Mouse (Mus musculus) right cerebral cortex, postnatal 14 days (tissue): ENCODE data around the gene Rcor2.

Experiments used
- DNase-seq: peaks from one replicate; pipeline ENCODE4 v3.0.0; 2022

The Rcor2 gene

GRCm38 (mm10) chr19:7267091-7267741 is at the start of gene Rcor2:
Rcor2 (plus strand) TSS chr19:7267325.
- peak; percentile 62 for DNase-seq

GRCm38 (mm10) chr19:7217926-7218267 is 49.2 kb upstream of the Rcor2 start:
- DNase-seq, result no peak

GRCm38 (mm10) chr19:7218753-7219152 is 48.4 kb upstream of the Rcor2 start:
- DNase-seq, result no peak

GRCm38 (mm10) chr19:7222196-7222595 is 44.9 kb upstream of the Rcor2 start:
- DNase-seq, result no peak

DNA sequence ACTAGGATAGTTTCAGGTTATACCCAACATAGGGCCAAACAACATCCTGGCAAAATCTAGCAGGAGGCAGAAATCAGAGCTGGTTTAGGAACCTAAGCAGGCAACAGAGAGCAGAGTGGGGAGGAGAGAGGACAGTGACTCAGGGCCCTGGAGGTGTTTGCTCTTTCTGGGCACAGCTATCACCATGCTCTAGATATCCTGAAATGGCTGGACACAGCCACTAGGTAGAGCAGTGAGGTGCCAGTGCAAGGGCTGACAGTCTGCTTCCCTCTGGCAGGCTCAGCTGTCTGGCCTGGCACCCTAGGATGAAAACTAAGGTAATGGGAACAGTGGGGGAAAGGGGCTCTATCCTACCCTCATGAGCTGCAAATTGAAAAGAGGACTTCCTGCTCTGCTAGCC is 43.6 kb upstream of the Rcor2 start:
- no peak for DNase-seq

- DNase-seq, result no peak
Observed at GRCm38 (mm10) chr19:7224253-7224652, 42.9 kb upstream of the Rcor2 start.

- no peak for DNase-seq
Observed at GRCm38 (mm10) chr19:7225096-7225690, 41.9 kb upstream of the Rcor2 start.

GRCm38 (mm10) chr19:7226511-7226914 is 40.6 kb upstream of the Rcor2 start:
- no peak for DNase-seq

GRCm38 (mm10) chr19:7234537-7235221 is 32.4 kb upstream of the Rcor2 start:
- peak; percentile 75 for DNase-seq

- no peak for DNase-seq
Observed at GRCm38 (mm10) chr19:7235461-7235860, 31.7 kb upstream of the Rcor2 start.

- DNase-seq, result no peak
Observed at GRCm38 (mm10) chr19:7236011-7236410, 31.1 kb upstream of the Rcor2 start.

DNA sequence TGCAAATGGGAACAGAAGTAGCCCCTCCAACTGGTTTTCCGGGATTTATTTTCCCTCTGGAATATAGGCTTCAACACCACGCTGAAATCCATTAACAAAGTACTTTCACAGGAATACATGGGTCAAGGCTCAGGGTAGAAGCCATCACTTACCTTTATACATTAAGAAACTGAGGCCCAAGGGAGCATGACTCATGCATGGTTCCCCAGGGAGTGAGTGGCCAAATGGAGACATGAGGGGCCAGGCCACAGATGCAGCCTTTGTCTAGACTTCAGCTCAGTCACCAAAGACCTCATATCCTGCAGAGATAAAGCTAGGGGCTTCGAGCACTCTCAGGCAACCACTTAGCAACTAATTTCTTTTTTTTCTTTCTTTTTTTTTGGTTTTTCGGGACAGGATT is 30.4 kb upstream of the Rcor2 start:
- DNase-seq, result no peak

DNA sequence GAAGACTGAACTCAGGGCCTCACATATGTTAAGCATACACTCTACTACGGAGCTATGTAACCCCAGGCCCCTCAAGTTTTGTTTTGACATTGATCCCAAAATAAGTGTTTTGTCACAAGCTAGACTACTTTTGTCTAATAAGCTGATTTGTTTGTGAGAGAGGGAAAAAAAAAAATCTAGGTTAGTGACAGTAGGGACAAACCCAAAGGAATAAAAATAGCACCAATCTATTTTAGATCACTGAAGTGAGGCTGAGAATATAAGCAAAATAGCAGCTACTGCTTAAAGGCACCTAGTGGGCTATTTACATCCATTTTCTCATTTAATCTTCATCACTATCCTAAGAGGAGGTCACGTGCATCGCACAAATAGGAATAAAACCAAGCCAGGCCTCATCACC is 27.6 kb upstream of the Rcor2 start:
- DNase-seq, result no peak

DNA sequence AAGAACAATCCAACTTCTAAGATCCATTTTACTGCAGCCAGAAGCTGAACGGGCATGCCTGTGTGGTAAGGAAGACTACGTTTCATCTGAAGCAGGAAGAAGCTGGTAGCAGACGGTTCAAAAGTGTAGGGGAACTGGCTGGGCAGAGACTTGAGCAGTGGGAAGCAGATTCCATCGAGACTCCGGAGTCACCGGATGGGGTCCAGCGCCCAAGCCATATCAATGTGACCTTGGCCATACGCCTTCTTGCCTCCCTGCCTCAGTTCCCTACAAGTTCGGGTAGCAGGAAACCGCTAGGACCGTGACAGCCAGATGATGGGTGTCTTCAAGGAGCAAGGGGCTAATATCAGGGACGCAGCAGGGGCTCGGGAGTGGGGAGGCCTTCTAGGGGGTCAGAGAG is 26.8 kb upstream of the Rcor2 start:
- no peak for DNase-seq

- DNase-seq, result peak; percentile 95
Observed at GRCm38 (mm10) chr19:7240782-7241690, 26.1 kb upstream of the Rcor2 start, which contains the start of gene Naa40. Naa40 (minus strand) TSS chr19:7241183.

- no peak for DNase-seq
Observed at GRCm38 (mm10) chr19:7246021-7246420, 21.1 kb upstream of the Rcor2 start.

DNA sequence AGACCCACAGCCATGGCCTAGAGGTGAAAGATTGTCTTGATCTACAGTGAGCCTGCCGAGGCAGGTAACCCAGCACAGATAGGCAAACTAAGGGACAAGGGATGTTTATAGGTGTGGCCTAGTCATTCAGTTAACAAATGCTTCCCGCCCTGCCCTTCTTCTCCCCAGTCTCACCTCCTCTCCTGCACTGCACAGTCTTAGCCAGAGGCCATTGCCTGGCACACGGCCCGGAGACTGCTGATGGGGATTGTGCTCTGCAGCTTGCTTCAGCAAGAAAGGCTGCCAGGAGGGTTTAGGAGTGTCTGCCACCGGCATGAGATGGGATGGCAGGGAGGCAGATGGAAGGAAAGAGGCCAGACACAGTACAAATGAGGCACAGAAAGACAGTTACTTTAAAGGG is 9.2 kb upstream of the Rcor2 start:
- DNase-seq, result no peak

- DNase-seq, result no peak
Observed at GRCm38 (mm10) chr19:7261476-7261875, 5.6 kb upstream of the Rcor2 start.

GRCm38 (mm10) chr19:7261964-7262363 is 5.2 kb upstream of the Rcor2 start:
- DNase-seq, result no peak

DNA sequence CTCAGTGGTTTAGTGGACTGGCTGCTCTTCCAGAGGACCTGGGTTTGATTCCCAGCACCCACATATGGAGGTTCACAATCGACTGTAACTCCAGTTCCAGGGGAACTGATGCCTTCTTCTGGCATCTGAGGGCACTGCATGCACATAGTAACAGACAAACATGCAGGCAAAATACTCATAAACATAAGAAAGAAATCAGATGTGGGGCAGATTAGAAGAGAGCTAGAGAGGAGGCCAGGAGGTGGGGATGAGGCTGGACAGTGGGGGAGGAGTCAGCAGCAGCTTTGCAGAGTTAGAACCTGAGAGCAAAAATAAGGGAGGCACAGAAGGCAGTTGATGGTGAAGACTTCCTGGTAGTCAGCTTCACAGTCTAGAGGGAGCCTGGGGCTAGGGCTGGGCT is 4.5 kb upstream of the Rcor2 start:
- DNase-seq, result no peak

GRCm38 (mm10) chr19:7264088-7264765 is 2.9 kb upstream of the Rcor2 start:
- DNase-seq, result peak; percentile 85

- peak; percentile 40 for DNase-seq
Observed at GRCm38 (mm10) chr19:7264766-7265331, 2.3 kb upstream of the Rcor2 start.
